Mouse (Mus musculus) kidney, adult 18-20 months (tissue): Measurements from ENCODE around the gene Jakmip3.

Experiments used
- DNase-seq: peaks from one replicate; pipeline ENCODE4 v3.0.0; 2021

Gene Jakmip3

DNA sequence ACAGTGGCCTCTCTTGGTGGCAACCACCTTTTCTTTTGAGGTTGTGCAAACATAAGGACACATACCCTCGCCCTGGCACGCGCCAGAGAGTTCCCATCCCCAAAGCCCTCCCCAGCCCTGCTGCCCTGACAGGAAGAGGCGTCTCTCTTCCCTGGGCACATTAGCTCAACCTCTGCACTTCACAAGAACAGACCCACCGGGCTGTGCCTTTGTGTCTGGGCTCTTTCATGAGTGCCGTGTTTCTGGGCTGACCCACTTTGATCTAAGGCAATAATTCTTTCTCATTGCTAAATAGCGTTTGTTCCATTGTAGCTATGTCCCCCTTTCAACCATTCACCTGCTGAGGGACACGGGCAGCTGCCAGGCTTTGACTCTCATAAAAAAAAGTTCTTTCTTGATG is 7.8 kb downstream of the Jakmip3 start:
- DNase-seq: no peak

- DNase-seq: no peak
Measured at GRCm38 (mm10) chr7:138955787-138956186, 15.3 kb downstream of the Jakmip3 start.

- no peak for DNase-seq
Measured at GRCm38 (mm10) chr7:138957106-138957505, 16.6 kb downstream of the Jakmip3 start.

DNA sequence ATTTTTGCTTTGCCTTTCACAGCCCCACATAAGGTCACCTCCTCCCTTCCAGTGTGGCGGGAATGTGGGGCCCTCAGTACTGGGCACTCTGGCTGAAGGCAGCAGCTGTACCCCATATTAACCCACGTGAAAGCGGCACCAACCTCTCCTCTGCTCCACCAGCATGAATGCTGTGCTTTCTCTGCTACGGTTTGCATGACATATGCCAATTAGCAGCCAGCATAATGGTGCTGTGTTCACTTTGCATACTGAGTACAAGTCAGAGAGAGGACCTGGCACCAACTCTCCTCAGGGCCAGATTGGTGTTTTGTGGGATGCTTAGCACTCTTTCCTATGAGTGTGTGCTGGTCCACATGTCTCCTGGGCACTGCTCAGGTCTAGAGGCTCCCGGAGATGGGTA is 19.2 kb downstream of the Jakmip3 start:
- DNase-seq: no peak

DNA sequence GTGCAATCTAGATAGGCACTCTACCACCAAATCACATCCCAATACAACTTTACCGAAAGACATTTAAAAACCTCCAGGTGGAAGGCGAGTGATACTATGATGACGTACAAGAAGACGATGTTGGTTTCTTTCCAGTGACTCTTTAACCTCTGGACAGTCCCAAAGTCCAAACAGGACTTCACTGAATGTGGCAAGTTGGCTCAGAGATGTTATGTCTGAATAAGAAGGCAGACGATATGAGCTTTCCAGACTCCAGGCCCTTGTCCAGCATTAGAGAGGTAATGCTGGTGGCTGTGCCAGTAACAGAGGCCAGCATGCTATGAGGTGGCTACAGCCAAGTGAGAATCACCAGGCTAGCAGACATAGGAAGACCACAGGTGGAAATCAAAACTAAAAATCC is 23.2 kb downstream of the Jakmip3 start:
- no peak for DNase-seq

DNA sequence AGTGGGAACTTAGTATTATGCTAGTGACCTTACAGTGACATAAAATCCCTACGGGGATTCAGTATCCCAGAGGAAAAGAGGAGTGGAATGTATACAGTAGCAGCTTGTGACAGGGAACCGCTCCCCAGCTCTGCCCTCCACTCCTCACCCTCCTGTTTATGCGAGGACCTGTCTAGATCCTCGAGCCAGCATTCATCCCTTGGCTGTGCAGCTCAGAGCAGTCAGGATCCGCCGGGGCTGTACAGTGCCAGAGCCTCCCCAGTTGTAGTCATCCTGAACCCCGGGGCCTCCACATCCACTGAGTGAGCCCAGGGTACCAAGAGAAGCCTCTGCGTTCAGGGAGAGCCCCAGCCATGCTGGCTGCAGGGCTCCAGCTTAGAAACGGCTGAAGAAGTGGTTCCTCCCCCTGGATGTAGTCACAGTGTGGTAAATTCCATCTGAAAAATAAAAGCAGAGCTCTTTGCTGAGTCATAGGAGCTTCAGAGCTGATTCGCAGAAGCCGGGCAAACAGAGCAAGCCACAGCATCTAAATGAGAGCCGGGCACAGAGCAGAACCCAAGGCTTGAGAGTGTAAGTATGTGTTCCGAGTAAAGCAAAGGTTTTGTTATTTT is 27.6 kb downstream of the Jakmip3 start:
- no peak for DNase-seq

DNA sequence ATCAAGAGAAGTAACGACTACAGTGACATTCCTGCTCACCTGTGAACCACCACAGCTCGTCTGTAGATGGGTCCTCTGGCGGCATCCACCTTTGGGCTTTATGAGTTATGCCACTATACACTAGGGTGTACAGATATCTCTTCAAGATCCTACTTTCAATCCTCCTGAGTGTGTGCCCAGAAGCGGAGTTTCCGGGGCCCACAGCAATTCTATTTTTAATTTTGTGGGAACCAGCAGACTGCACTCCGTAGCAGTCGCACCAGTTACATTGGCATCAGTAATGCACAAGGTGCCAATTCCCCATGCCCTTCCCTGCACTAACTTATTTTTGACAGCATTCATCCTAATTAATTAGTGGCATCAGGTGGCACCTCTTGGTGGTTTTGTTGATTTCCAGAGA is 37.0 kb downstream of the Jakmip3 start:
- no peak for DNase-seq

- no peak for DNase-seq
Measured at GRCm38 (mm10) chr7:138984576-138984975, 44.0 kb downstream of the Jakmip3 start.

DNA sequence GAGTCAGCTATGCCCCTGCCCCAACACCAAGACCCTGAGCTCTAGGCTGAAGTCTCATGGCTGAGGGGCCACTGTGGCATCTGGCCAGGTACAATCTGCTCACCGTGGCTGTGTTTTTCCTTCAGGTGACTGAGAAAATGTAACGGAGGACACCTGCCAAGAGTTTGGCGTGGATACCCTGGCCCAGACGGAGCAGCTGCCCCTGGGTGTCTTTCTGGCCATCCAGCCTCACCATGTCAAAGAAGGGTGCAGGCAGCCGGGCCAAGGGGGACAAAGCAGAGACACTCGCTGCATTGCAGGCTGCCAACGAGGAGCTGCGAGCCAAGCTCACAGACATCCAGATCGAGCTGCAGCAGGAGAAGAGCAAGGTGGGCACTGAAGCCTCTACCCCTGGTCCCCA is 48.6 kb downstream of the Jakmip3 start:
- no peak for DNase-seq

DNA sequence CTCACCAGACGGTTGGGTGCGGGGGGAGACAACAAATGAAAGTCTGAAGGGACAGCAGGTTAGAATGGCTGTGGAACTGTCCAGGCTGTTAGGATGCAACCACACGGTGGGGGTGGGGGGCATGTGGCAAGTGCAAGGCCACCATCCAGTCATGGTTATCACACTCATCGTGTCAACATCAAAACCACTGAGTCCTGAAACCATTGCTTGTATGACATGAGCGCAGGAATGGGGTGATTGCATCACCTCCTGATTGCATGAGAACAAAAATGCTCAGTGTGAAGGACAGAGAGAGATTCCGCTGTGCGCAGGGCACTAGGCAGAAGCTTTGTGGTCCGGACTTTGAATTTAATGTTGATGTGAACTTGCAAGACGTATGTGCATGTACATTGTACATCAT is 62.2 kb downstream of the Jakmip3 start:
- DNase-seq: no peak

DNA sequence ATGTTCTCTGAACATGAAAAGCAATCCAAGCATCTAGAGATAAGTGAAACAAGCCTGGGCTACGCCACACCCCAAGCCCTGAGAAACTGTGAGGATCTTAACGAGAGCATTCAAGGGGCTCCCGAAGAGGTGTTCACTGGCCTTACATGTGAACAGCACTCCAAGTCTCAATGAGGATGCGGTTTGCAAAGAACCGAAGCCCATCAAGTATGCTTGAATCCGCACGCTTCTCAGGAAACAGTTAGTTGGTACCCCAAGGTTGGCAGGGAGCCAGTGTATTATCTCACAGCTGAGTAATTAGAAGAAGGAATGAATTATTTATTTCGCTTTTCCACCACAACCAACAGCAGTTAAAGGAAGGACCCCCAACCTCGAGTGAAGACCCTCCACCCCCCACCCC is 62.7 kb downstream of the Jakmip3 start:
- DNase-seq: no peak

DNA sequence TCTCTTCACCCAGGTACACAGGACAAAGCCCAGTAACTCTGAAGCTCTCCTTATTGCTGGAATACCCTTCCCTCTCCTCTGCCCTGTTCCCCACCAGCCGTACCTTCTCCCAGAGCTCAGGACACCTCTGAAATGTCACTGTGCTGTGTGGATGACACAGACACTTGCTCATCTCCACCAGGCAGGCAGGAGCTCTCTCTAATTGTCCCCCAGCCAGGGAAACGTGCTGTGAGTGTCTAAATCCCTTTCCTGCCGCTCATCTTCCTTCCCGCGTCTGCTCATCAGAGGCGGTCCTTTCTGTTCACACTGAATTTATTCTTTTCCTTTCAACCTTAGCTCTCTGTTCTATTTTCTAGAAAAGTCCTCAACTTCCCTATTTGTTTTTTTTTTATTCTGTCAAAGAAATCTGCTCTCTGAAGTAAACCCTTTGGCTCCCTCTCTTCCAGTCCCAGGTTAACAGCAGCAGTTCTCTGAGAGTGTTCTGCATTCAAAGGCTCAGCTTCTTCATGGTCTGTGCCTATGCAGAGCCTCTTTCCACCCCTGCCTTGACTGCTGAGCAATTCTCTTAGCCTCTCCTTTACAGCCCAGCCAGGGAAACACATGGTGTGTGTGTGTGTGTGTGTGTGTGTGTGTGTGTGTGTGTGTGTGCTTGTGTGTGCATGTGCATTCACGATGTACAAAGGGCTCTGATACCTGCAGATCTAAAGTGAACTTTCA is 69.4 kb downstream of the Jakmip3 start:
- DNase-seq: no peak

GRCm38 (mm10) chr7:139011027-139011426 is 70.5 kb downstream of the Jakmip3 start:
- DNase-seq: peak; percentile 54

DNA sequence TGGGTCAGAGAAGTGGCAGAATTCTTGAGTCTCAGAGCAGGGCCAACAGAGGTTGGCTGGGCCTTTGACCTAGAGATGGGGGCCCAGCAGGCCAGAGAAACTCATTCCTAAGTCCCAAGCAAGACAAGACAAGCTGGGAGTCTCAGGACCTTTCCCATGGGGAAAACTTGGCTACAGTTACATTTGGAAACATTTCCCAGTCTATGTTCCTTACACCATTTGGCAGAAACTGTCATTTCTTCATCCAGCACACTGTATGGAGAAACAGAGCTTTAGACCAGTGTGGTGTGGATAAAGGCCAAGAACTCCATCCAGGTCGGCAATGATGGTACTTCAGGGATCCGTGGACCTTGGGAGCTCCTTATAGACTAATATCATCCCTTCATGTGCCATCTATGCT is 71.1 kb downstream of the Jakmip3 start:
- no peak for DNase-seq

- DNase-seq: no peak
Measured at GRCm38 (mm10) chr7:139012767-139013369, 72.3 kb downstream of the Jakmip3 start.

DNA sequence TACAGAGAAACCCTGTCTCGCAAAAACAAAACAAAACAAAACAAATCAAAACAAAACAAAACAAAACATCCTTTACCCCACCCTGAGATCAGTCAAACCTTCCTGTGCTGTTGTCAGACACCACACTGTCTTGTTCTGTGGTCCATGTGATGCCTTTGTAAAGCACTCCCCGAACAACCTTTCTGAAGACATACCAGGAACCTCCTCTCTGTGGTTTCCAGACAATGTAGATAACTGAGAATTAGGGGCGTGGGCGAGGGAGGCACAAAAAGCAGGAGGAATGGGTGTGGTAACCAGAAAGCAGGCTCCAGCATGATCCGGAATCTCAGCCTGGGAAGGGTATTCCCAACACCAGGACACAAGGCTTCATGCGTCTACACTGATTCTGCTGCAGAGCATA is 74.6 kb downstream of the Jakmip3 start:
- no peak for DNase-seq

DNA sequence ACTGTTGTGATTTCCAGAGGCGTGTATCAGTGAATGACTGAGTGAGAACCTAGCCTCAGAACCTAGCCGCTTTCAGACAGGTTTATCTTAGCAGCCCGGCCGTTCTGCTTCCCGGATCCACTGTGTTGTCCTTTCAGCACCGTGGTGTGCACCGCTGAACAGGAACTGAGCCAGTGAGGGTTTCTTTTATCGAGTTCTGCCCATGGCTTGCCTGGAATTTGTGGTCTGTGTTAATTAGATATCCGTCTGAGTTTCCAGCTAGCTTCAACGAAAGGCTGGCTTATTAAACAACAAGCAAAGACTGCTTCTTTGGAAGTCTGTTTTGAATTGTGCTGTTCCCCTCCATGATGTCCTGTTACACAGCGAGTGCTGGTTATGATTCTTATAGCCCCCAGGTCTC is 75.8 kb downstream of the Jakmip3 start:
- no peak for DNase-seq

DNA sequence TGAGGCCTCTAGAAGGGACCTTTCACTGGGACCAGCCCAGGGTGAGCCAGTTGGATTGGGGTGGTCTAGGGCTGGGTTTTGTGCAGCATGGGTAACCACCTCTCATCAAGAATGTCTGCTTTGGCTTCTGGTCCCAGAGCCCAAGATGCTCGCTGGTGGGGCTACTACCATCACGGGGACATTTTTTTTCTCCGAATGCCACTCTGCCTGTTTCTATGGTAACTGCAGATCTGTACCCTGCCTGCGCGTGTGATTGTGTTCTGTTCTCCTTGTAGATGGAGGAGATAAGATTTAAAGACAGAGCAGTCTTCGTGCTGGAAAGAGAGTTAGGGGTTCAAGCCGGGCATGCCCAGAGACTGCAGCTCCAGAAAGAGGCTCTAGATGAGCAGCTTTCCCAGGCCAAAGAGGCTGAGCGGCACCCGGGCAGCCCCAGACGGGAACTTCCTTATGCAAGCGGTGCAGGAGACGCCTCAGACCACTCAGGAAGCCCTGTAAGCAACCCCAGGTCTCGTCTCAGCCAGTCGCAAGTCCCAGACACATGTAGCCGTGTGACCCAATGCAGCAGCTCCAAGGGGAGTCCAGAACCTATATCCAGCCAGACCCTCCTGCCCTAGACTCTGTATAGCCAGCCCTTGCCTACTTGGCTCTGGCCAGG is 76.8 kb downstream of the Jakmip3 start:
- DNase-seq: no peak

DNA sequence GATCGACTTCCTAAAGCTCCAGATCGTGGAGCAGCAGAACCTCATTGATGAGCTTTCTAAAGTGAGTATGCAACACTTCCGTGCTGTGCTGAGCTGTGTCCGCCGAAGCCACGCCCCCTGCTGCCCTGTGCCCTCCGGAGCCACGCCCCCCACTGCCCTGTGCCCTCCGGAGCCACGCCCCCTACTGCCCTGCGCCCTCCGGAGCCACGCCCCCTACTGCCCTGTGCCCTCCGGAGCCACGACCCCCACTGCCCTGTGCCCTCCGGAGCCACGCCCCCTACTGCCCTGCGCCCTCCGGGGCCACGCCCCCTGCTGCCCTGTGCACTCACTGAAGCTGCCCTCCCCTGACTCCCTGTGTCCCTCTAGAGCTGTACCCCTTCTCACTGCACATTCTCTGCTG is 80.4 kb downstream of the Jakmip3 start:
- DNase-seq: peak; percentile 6

DNA sequence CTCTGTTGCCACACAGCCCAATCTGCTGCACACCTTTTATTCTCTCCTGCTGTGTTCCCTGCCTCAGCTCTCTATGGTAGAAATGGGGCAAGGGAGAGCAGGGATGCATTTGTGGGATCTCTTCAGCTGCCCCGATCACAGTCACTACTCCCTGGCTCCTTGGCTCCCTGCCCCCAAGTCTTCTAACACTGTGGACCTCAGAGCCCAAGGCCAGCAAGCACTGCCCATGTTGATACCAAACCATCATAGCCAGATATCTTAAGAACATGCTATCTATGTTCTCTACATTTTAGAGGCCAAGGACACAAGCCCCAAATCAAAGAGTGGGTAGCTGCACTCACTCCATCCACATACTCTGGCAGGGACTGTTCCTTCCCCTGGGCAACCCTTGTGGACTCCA is 80.8 kb downstream of the Jakmip3 start:
- no peak for DNase-seq

- no peak for DNase-seq
Measured at GRCm38 (mm10) chr7:139027136-139027535, 86.6 kb downstream of the Jakmip3 start.

DNA sequence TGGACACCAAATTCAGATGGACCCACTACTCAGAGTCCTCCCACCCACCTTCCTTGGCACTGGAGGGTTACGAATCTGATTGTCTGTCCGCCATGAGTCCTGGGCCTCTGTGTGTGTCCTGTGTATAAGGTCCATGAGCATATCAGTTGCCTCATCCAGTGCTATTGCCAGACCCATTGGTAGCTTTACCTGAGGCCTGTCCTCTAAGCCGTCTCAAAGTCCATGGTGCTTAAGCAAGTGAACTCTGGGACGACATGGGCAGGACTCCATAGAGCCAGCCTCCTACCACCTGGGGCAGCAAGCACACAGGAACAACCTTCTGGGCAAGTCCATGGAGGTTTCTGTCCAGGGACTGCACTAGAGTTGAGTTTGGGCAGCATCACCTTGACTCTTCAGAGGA is 90.7 kb downstream of the Jakmip3 start:
- no peak for DNase-seq

DNA sequence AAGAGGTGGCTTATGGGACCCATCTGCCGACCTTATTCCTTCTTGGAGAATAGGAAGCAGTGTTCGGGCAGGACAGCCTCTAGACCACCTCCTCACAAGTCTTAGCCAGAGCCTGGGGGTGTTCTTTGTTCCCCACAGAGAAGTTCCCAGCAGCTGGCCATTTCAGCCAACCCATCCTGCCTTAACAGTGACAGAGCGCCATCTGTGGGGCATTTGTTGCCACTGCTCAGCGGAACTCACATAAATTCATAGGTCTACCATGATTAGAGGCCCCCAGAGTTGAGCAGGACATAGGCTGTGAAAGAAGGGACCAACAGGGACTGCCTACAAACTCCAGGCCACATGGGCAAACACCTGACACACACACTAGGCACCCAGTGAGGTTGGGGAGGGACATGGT is 122.9 kb downstream of the Jakmip3 start:
- DNase-seq: no peak

GRCm38 (mm10) chr7:139068182-139068623 is 127.7 kb downstream of the Jakmip3 start:
- peak; percentile 70 for DNase-seq
